Mouse (Mus musculus) spleen, adult 10 weeks (tissue): ENCODE data around the gene Enpp5. TPM values are rescaled to one million over a fixed set of nuclear protein-coding genes. Genes with fewer than 3 reads are reported as not detected.

ENCODE experiments used
- polyA plus RNA-seq: library from polyadenylated mRNA; stranded (reverse); fragments of 350-450 nt; fragmentation: Illumina TruSeq; extraction: RNeasy Lipid Tissue Mini Kit (QIAGEN cat#74804); gene quantifications from one replicate; pipeline ENCODE4 v1.2.3, GENCODE M21; 2015; ENCODE audit warnings: low replicate concordance; ENCODE audit not compliant: insufficient read depth

Gene Enpp5
- 28.5 TPM for polyA plus RNA-seq

GRCm38 (mm10) chr17:44078631-44079350 lies at the start of gene Enpp5:
Gene Enpp5 (plus strand): TSS chr17:44078813.

GRCm38 (mm10) chr17:44105287-44106138 lies 26.9 kb downstream of the Enpp5 start, which contains the start of gene Enpp4:
Gene Enpp4 (minus strand): TSS chr17:44105809.

Other genes with a start within 250 kb of the Enpp5 start
- gene Enpp4, start 27.0 kb downstream of the Enpp5 start, polyA plus RNA-seq = 23.6 TPM
- gene Clic5, start 109.8 kb downstream of the Enpp5 start, polyA plus RNA-seq = 43.1 TPM